Mouse (Mus musculus) cerebellum, adult 9-10 months (tissue): ENCODE measurements around the gene Plekhg5.

Experiments
- DNase-seq: peaks from one replicate; pipeline ENCODE4 v3.0.0; 2022

Gene Plekhg5

DNA sequence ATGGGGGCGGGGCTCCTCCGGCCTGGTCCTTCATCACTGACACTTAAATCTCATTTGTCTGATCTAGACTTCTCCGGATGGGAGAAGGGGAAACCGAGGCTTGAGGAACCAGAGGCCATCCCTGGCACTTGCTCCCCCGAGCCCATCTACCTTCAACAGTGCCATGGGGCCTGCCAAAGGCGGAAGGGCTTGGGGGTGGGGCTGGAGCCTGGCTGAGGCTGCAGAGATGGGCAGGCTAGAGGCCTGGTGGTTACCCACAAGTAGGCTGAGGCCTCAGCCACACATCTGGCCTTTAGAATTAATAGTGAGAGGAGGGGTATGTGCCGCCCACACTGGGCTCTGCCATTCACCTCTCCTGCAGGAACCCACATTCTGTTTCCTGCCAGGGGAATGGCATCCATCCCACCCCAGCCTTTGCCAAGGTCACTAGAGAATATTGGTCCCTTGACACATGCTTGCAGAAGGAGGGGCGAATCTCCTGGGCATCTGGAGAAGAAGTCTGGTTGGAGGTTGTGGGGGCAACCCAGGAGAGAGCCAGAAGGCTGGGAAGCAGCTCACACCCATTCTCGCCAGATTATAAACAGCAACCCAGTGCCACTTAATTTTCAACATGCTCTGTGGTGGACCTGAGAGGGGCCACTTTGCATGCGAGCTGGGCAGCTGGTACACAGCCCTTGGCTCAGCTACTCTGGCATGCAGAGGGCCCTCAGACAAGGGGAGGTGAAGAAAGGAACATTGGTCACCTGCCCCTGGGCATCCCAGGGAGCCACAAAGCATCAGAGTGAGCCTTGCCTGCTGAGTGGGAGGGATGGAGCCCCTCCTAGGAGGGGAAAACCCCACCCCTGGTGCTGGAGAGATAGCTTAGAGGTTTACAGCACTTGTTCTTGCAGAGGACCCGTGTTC is 1.6 kb upstream of the Plekhg5 start:
- no peak for DNase-seq

GRCm38 (mm10) chr4:152072655-152073054 is 357 bp downstream of the Plekhg5 start:
- DNase-seq, result no peak

DNA sequence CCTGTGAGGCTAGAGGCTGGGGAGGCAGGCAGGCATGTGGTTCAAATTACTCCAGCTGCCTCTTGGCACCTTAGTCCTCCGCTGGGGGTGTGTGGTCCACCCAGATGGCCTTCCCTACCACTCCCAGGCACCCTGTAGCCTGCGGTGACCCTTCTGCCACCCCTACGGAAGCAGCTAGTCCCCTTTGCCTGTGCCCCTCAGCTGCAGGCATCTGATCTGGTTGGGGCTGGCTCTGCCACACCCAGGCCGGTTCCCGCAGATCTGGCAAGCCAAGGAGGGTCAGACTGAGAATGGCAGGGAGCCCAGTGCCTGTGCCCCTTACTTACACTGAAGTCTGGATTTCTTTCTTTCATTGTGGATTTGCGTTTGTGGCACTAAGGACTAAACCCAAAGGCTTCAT is 1.4 kb downstream of the Plekhg5 start:
- DNase-seq, result no peak

- no peak for DNase-seq
Observed at GRCm38 (mm10) chr4:152074548-152074947, 2.2 kb downstream of the Plekhg5 start.

DNA sequence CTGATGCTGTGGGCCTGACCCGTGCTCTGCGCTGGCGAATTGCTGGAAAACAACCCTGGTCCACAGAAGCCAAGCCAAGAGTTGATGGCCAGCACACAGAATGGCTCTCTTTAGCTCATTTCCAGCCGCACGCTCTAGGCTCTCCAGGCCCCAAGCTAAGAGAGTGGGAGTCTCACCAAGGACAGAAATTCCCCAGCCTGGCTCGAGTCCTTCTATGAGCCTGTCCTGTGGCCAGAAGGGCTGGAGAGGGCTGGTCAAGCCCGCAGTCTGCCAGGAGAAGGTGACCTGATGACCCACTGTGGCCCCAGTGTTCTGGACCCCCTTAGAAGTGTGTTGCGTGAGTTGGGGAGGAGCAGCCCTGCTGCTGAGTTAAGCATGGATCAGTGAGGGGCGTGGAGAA is 4.9 kb downstream of the Plekhg5 start:
- no peak for DNase-seq

DNA sequence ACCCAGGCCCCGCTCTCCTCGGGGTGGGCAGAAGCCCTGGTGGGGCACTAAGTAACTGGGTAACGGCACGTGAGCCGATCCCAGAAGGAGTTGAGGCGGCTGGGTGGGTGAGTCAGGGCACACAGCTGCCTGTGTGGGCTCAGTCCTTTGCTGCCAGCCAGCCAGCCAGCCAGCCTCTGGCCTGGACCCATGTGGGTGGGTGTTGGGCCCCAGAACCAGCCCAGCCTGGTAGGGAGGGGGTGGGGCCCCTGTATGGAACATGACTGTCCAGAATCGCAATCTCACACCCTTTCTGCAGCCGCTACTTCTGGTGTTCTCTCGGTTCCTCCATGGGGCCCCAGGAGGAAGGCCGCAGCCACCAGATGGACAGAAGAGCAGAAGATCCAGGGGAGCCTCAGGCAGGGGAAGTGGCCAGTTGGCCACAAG is 5.8 kb downstream of the Plekhg5 start:
- DNase-seq, result no peak

DNA sequence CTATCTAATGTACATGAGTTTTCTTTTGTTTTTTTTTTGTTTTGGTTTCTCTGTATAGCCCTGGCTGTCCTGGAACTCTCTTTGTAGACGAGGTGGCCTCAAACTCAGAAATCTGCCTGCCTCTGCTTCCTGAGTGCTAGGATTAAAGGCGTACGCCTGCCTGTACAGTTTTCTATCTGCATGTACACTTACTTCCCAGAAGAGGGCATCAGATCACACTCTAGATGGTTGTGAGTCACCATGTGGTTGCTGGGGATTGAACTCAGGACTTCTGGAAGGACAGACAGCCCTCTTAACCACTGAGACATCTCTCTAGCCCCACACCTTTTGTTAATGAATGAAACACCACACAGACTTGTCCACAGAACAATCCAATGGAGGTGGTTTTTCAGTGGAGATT is 7.0 kb downstream of the Plekhg5 start:
- DNase-seq, result no peak

- DNase-seq, result no peak
Observed at GRCm38 (mm10) chr4:152079931-152080330, 7.6 kb downstream of the Plekhg5 start.

- DNase-seq, result no peak
Observed at GRCm38 (mm10) chr4:152083611-152084220, 11.4 kb downstream of the Plekhg5 start.

GRCm38 (mm10) chr4:152084616-152085015 is 12.3 kb downstream of the Plekhg5 start:
- no peak for DNase-seq

- no peak for DNase-seq
Observed at GRCm38 (mm10) chr4:152086505-152087210, 14.4 kb downstream of the Plekhg5 start.

DNA sequence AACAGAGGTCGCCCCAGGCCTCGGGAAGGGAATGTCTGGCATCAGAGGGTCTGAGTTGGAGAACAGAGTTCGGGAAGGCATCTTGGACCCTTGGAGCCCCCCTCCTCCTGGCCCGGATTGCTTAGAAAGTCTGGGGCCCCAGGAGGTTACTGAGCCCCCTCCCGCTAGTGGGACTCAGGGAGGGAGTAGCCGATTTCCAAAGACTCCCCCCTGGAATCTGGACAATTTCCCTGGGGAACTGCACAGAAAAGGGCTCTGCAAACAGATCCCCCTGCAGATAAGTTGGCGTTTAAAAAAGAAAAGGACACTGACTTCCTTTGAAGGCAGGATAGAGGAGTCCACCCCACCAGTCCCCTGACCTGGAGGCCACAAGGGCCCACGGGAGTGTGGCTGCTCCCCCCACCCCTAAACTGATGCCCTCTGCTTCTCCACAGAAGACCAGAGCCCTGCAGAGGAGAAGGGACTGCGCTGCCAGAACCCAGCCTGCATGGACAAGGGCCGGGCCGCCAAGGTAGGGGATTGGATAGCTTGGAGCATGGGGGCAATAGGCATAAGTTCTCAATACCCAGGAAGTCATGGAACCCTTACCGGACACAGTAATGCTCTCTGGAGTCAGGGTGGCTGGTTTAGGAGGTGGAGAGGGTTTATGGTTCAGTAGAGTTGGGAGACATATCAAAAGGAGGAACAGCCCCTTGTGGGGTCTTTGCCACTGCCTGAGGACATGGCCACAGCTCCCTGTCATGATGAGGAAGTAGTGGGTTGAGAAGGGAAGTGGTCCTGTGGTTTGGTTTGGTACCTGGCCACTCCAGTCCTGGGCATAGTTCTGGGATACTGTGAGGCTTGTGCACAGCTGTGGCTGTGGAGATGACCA is 15.1 kb downstream of the Plekhg5 start:
- DNase-seq, result no peak

DNA sequence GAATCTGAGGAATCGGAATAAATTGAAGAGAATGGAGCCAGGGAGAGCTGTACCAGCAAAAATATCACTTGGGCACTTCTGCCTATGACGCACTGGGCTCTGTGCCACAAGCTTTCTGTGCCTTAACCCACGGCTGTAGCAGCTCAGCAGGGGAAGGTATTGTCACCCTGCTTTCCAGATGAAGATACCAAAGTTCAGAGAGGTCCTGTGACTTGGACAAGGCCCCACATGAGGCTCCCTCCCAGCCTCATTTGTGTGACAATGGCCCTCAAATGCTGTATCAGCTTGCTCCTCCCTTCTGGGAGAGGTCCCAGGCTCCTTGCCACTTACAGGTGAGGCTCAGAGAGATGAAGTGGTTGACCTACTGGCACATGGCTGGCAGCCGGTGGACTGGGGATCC is 15.8 kb downstream of the Plekhg5 start:
- no peak for DNase-seq

- no peak for DNase-seq
Observed at GRCm38 (mm10) chr4:152088556-152089120, 16.3 kb downstream of the Plekhg5 start.

GRCm38 (mm10) chr4:152090191-152090590 is 17.9 kb downstream of the Plekhg5 start:
- DNase-seq, result no peak

DNA sequence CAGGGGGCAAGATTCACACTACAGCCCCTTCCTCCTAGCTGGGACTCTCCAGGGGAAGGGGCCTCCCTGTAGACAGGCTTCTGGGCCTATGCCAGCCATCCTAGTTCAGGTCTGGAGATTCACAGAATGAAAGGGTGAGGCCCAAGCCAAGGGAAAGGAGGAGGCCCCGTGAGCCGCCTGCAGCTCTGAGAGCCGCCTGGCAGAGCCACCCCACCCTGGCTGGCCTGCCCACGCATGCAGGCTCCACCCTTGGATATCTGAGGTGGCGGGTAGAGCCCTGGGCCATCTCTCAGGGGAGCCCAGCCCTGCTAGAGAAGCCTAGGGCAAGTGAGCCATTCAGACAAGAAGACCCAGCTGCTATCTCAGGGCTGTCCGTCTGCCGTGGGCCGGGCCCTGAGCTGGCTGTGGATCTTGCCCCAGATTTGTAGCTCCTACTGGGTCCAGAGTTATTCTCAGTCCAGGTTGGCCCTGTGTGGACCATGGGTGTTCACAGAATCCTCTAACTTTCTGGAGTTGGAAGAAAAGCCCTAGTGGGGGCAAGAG is 20.5 kb downstream of the Plekhg5 start:
- no peak for DNase-seq

DNA sequence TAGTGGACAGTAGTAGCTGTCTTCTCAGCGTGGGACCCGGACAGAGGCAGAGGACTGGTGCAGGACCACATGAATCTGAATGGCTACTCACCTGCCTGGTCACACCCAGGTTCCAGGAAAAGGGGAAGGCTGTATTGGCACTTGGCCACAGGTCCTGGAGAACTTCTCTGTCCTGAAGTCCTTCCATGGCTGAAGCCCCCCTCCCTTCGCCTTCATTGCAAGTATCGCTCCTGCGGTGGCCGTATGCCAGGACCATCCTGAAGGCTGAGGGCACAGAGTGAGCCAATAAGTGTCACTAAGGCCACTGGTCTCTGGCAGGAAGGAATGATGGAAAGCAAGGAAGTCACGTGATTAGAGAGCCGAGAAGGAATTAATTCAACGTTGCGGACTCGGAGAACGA is 21.9 kb downstream of the Plekhg5 start:
- no peak for DNase-seq

DNA sequence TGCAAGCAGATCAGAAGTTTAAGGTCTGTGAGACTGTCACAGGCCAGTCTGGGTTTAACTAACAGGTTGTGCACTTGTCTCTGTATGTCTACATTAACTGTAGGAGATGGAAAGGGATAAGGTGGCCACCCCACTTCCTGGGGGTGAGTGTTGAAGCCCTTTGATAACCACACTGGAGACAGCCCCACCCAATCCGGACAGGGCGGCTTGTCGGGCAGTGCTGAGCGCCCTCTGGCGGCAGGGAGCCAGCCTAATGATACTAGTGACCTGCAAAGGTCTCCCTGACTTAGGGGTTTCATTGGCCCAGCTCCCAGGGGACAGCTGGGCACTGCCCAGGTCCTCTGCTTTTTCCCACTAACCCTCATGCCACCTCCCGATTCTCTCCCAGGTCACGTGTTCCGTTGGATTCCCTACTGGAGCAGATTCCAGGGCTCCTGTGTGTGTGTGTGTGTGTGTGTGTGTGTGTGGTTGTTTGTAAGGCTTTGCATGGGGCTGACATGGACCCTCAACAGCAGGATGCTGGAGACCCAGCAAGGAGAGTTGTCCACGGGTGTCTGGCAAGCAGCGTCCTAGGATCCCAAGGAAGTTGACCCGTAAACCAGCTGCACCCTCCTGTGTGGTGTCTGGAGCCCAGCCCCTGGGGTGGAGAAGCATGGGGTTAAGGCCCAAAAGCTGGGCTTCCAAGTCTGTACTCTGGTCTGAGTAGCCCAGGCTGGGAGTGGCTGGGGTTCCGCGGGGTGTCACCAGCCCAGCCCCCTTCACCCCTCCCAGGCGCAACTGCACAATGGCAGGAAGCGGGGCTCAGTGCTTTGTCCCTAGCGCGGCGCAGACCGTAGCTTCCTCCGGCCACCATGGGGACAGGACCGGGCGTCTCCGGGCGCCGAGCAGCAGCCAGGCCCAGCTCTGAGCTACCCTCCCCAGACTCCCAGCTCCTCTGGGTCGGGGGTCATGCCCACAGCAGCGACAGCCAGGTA is 23.9 kb downstream of the Plekhg5 start:
- DNase-seq, result peak; percentile 56

DNA sequence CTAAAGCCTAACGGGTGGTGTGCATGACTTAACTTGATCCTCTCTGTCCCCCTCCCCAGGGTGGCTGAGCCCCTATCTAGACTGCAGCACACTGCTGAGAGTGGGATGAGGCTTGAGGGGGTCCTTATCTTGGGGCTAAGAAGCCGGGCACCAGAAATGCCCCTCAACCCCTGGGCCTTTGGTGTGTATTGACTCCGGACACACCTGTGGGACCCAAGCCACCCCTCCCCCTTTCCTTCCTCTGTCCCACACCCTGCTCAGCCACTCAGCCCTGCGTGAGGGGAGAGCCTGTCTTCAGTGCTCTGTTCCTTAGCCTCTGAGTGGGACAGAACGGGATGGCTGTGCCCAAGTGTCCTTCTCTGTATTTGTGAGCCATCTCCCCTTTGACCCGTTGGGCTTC is 24.6 kb downstream of the Plekhg5 start:
- DNase-seq, result no peak

DNA sequence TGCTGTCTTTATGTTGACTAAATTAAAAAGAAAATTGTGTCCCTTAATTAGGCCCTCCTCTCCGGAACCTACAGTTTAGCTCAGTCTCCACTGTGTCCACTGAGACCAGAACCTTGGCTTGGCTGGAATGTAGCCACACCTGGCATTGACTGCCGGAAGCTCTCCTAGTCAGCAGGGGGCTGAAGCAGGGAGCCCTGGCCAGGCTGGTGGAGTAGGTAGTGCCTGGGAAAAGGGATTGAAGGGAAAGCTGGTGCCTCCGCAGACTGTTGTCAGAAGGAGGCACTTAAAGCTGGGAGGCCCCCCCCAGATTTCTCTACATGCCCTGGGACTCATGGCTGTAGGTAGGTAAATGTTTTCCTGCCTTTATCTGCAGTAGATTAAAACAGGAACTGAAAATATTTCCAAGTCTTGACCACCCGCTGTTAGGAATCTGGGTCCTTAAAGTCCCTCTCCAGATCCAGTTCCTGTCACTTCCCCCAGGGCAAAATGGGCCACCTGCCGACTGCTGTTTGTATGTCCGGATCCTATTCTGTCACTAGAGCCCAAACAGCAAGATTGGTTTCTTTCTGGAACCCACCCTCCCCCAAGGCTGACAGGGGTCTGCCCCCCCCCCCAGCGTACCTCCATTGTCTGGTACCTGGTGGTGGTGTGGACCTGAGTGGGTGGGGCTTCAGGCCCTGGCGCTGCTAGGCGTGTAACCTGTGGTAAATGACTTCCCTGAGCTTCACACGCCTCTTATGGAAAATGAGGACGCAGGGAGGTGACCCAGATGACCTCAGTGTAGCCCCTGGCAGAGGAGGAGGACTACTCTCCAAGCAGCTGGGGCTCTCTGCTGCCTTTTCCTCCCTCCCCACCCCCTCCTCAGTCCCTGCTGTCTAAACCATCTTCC is 25.9 kb downstream of the Plekhg5 start:
- no peak for DNase-seq
